Mouse (Mus musculus): ENCODE data around the gene Myrf. TPM values are rescaled to one million over a fixed set of nuclear protein-coding genes. Genes with fewer than 3 reads are reported as not detected.

The Myrf gene
- polyA plus RNA-seq, 1 experiment from 2014 or later: 1.3 TPM

- Histone ChIP-seq H3K9me3 (no peaks in the 10 kb centered on the region), H3K27ac (no peak overlapping the region), H3K4me2 (replicated peaks) (peak overlapping the region; percentile 48), H3K4me3 (no peak overlapping the region), H3K9ac (no peak overlapping the region), H3K4me1 (peaks cover 48% of the 10 kb centered on the region), H3K36me3 (no peaks in the 10 kb centered on the region), H3K27me3 (peaks cover 6% of the 10 kb centered on the region; the same call in 1 of the 2 replicates)
- WGBS: 28% methylated on average over 11 of the region's 11 CpGs
- ATAC-seq (ENCODE audit: low FRiP score, low read depth): peak; percentile 22; the same call in 1 of the 2 replicates
Measured at GRCm38 (mm10) chr19:10272746-10273145, 32.2 kb upstream of the Myrf start.

GRCm38 (mm10) chr19:10271592-10271991 lies 31.0 kb upstream of the Myrf start:
- Histone ChIP-seq H3K4me3 (no peak overlapping the region), H3K27ac (no peak overlapping the region), H3K36me3 (no peaks in the 10 kb centered on the region), H3K9ac (no peak overlapping the region), H3K4me1 (peaks cover 46% of the 10 kb centered on the region), H3K27me3 (peaks cover 16% of the 10 kb centered on the region), H3K4me2 (replicated peaks) (no peak overlapping the region), H3K9me3 (no peaks in the 10 kb centered on the region)
- WGBS: 92% methylated on average over 7 of the region's 7 CpGs
- no peak for ATAC-seq (ENCODE audit: low FRiP score, low read depth)

GRCm38 (mm10) chr19:10270356-10270755 lies 29.8 kb upstream of the Myrf start:
- Histone ChIP-seq H3K9me3 (no peaks in the 10 kb centered on the region), H3K4me3 (no peak overlapping the region), H3K4me2 (replicated peaks) (no peak overlapping the region), H3K9ac (no peak overlapping the region), H3K27me3 (peaks cover 11% of the 10 kb centered on the region), H3K4me1 (peaks cover 40% of the 10 kb centered on the region), H3K36me3 (no peaks in the 10 kb centered on the region), H3K27ac (no peak overlapping the region)
- ATAC-seq (ENCODE audit: low FRiP score, low read depth): no peak
- WGBS: 83% methylated on average over 5 of the region's 5 CpGs

GRCm38 (mm10) chr19:10268851-10269250 lies 28.3 kb upstream of the Myrf start:
- 81% methylated on average over 15 of the region's 15 CpGs for whole genome bisulfite sequencing
- peaks cover 25% of the 10 kb centered on the region for H3K27me3 ChIP-seq
- no peak overlapping the region for H3K9ac ChIP-seq
- H3K4me2 ChIP-seq (replicated peaks): no peak overlapping the region
- H3K9me3 ChIP-seq: no peaks in the 10 kb centered on the region
- H3K4me3 ChIP-seq: no peak overlapping the region
- H3K4me1 ChIP-seq: peaks cover 38% of the 10 kb centered on the region
- no peaks in the 10 kb centered on the region for H3K36me3 ChIP-seq
- ATAC-seq (ENCODE audit: low FRiP score, low read depth): no peak
- no peak overlapping the region for H3K27ac ChIP-seq

- H3K27ac ChIP-seq: no peak overlapping the region
- 91% methylated on average over 10 of the region's 10 CpGs for WGBS
- H3K27me3 ChIP-seq: peaks cover 33% of the 10 kb centered on the region
- no peak overlapping the region for H3K9ac ChIP-seq
- no peaks in the 10 kb centered on the region for H3K36me3 ChIP-seq
- H3K9me3 ChIP-seq: no peaks in the 10 kb centered on the region
- H3K4me2 ChIP-seq (replicated peaks): no peak overlapping the region
- H3K4me1 ChIP-seq: peaks cover 29% of the 10 kb centered on the region
- ATAC-seq (ENCODE audit: low FRiP score, low read depth): no peak
- H3K4me3 ChIP-seq: no peak overlapping the region
Measured at GRCm38 (mm10) chr19:10267953-10268352, 27.4 kb upstream of the Myrf start.

GRCm38 (mm10) chr19:10267057-10267456 lies 26.5 kb upstream of the Myrf start:
- Histone ChIP-seq H3K4me3 (no peak overlapping the region), H3K9ac (no peak overlapping the region), H3K27ac (no peak overlapping the region; the same call in 1 of the 2 replicates), H3K36me3 (no peaks in the 10 kb centered on the region), H3K27me3 (peaks cover 42% of the 10 kb centered on the region), H3K4me2 (replicated peaks) (0 out of 2 replicates have a peak overlapping the region, but pooled peaks have one; percentile 14), H3K9me3 (no peaks in the 10 kb centered on the region), H3K4me1 (peaks cover 20% of the 10 kb centered on the region)
- WGBS: 17% methylated on average over 15 of the region's 15 CpGs
- no peak for ATAC-seq (ENCODE audit: low FRiP score, low read depth)

- H3K4me2 ChIP-seq (replicated peaks): no peak overlapping the region
- no peaks in the 10 kb centered on the region for H3K36me3 ChIP-seq
- 0 out of 2 replicates have a peak overlapping the region, but pooled peaks have one; percentile 15 for H3K9ac ChIP-seq
- WGBS: 20% methylated on average over 14 of the region's 14 CpGs
- H3K4me1 ChIP-seq: peaks cover 24% of the 10 kb centered on the region
- peak; percentile 68; the same call in 1 of the 2 replicates for ATAC-seq (ENCODE audit: low FRiP score, low read depth)
- no peak overlapping the region; the same call in 1 of the 2 replicates for H3K27ac ChIP-seq
- no peaks in the 10 kb centered on the region for H3K9me3 ChIP-seq
- no peak overlapping the region for H3K4me3 ChIP-seq
- H3K27me3 ChIP-seq: peaks cover 45% of the 10 kb centered on the region
Measured at GRCm38 (mm10) chr19:10266196-10266850, 25.8 kb upstream of the Myrf start.

GRCm38 (mm10) chr19:10261369-10261768 lies 20.8 kb upstream of the Myrf start:
- peaks cover 14% of the 10 kb centered on the region for H3K4me1 ChIP-seq
- ATAC-seq (ENCODE audit: low FRiP score, low read depth): no peak
- H3K27ac ChIP-seq: no peak overlapping the region
- no peak overlapping the region for H3K4me3 ChIP-seq
- no peak overlapping the region for H3K4me2 ChIP-seq (replicated peaks)
- WGBS: 34% methylated on average over 7 of the region's 7 CpGs
- H3K36me3 ChIP-seq: no peaks in the 10 kb centered on the region
- no peaks in the 10 kb centered on the region for H3K9me3 ChIP-seq
- H3K27me3 ChIP-seq: peaks cover 45% of the 10 kb centered on the region
- no peak overlapping the region; the same call in 1 of the 2 replicates for H3K9ac ChIP-seq

- Histone ChIP-seq H3K4me1 (0 out of 2 replicates have a peak, but pooled peaks cover 6% of the 10 kb centered on the region), H3K4me3 (no peak overlapping the region), H3K27ac (no peak overlapping the region), H3K27me3 (peaks cover 27% of the 10 kb centered on the region), H3K36me3 (0 out of 2 replicates have a peak, but pooled peaks cover 3% of the 10 kb centered on the region), H3K4me2 (replicated peaks) (no peak overlapping the region), H3K9me3 (no peaks in the 10 kb centered on the region), H3K9ac (no peak overlapping the region)
- 19% methylated on average over 6 of the region's 6 CpGs for WGBS
- ATAC-seq (ENCODE audit: low FRiP score, low read depth): peak; percentile 65
Measured at GRCm38 (mm10) chr19:10258279-10259011, 17.9 kb upstream of the Myrf start.

GRCm38 (mm10) chr19:10248128-10248527 lies 7.6 kb upstream of the Myrf start:
- H3K4me2 ChIP-seq (replicated peaks): no peak overlapping the region
- 0 out of 2 replicates have a peak, but pooled peaks have one; percentile 21 for ATAC-seq (ENCODE audit: low FRiP score, low read depth)
- peaks cover 18% of the 10 kb centered on the region; the same call in 1 of the 2 replicates for H3K27me3 ChIP-seq
- 27% methylated on average over 20 of the region's 20 CpGs for WGBS
- no peaks in the 10 kb centered on the region; the same call in 1 of the 2 replicates for H3K36me3 ChIP-seq
- peaks cover 29% of the 10 kb centered on the region for H3K4me1 ChIP-seq
- H3K9me3 ChIP-seq: no peaks in the 10 kb centered on the region
- H3K9ac ChIP-seq: no peak overlapping the region
- H3K27ac ChIP-seq: no peak overlapping the region
- H3K4me3 ChIP-seq: no peak overlapping the region

GRCm38 (mm10) chr19:10247165-10247564 lies 6.6 kb upstream of the Myrf start:
- H3K36me3 ChIP-seq: no peaks in the 10 kb centered on the region; the same call in 1 of the 2 replicates
- H3K27ac ChIP-seq: no peak overlapping the region
- H3K4me1 ChIP-seq: peaks cover 33% of the 10 kb centered on the region
- ATAC-seq (ENCODE audit: low FRiP score, low read depth): no peak
- H3K4me3 ChIP-seq: no peak overlapping the region
- no peaks in the 10 kb centered on the region for H3K9me3 ChIP-seq
- no peak overlapping the region for H3K4me2 ChIP-seq (replicated peaks)
- 24% methylated on average over 6 of the region's 6 CpGs for WGBS
- peak overlapping the region; percentile 58 for H3K9ac ChIP-seq
- H3K27me3 ChIP-seq: peaks cover 18% of the 10 kb centered on the region; the same call in 1 of the 2 replicates

GRCm38 (mm10) chr19:10244183-10244582 lies 3.6 kb upstream of the Myrf start:
- no peak overlapping the region for H3K9ac ChIP-seq
- 12% methylated on average over 3 of the region's 3 CpGs for WGBS
- H3K4me3 ChIP-seq: no peak overlapping the region
- H3K27me3 ChIP-seq: peaks cover 12% of the 10 kb centered on the region; the same call in 1 of the 2 replicates
- no peak for ATAC-seq (ENCODE audit: low FRiP score, low read depth)
- H3K36me3 ChIP-seq: no peaks in the 10 kb centered on the region
- no peaks in the 10 kb centered on the region for H3K9me3 ChIP-seq
- H3K4me2 ChIP-seq (replicated peaks): no peak overlapping the region
- H3K4me1 ChIP-seq: peaks cover 52% of the 10 kb centered on the region
- no peak overlapping the region for H3K27ac ChIP-seq
